ENCODE assay signal across 31 mouse cellular contexts in genomic region chr1:62654436-62654835, GRCm38 (mm10).
"Had no signal": no experiment of that assay in that cellular context is flagged by ENCODE, and none has a peak within 500 bp of the region (broad histone marks: within the 10 kb centered on the region; RNA-seq: fewer than 3 reads in every experiment).

No protein-coding gene starts in this region.

- H3K9ac ChIP-seq: limb, embryonic 12.5 days; limb, embryonic 13.5 days; limb, embryonic 15.5 days; liver, embryonic 12.5 days; liver, embryonic 13.5 days; liver, embryonic 14.5 days; liver, embryonic 15.5 days; liver, postnatal 0 days; lung, embryonic 14.5 days; lung, embryonic 15.5 days; midbrain, embryonic 12.5 days; midbrain, embryonic 13.5 days; midbrain, embryonic 15.5 days; neural tube, embryonic 12.5 days had no signal

- DNase-seq: left cerebral cortex, postnatal 4 days; liver; liver, embryonic 13.5 days; liver, postnatal 0 days; lung, adult 18-20 months; lung, adult 2 months; lung, embryonic 14.5 days; lung, postnatal 10 days; lung, postnatal 14 days; lung, postnatal 36 days; lung, postnatal 4 days; midbrain, embryonic 14.5 days had no signal

- ATAC-seq: liver, embryonic 12.5 days; liver, postnatal 0 days; lung, postnatal 0 days; midbrain, embryonic 13.5 days; midbrain, embryonic 15.5 days; midbrain, embryonic 16.5 days had no signal

- H3K36me3 ChIP-seq: limb, embryonic 10.5 days; limb, embryonic 12.5 days; limb, embryonic 13.5 days; limb, embryonic 15.5 days; liver, embryonic 12.5 days; liver, embryonic 13.5 days; liver, embryonic 15.5 days; lung, embryonic 15.5 days; midbrain, embryonic 12.5 days; midbrain, embryonic 13.5 days; midbrain, embryonic 15.5 days; neural tube, embryonic 12.5 days had no signal

- H3K4me3 ChIP-seq: left cerebral cortex, adult 2 months; limb, embryonic 10.5 days; limb, embryonic 12.5 days; limb, embryonic 13.5 days; limb, embryonic 15.5 days; liver, embryonic 12.5 days; liver, embryonic 13.5 days; liver, embryonic 15.5 days; lung, embryonic 15.5 days; megakaryocyte, embryonic 14.5 days; midbrain, embryonic 12.5 days; midbrain, embryonic 13.5 days; midbrain, embryonic 15.5 days; myocyte; neural tube, embryonic 12.5 days had no signal

- H3K4me1 ChIP-seq: limb, embryonic 15.5 days; liver, embryonic 12.5 days; liver, embryonic 13.5 days; liver, embryonic 15.5 days; lung, embryonic 15.5 days; megakaryocyte, embryonic 14.5 days; midbrain, embryonic 12.5 days; midbrain, embryonic 15.5 days had no signal

- H3K27me3 ChIP-seq: limb, embryonic 15.5 days; liver, embryonic 12.5 days; liver, embryonic 13.5 days; liver, embryonic 15.5 days; lung, embryonic 15.5 days; megakaryocyte, embryonic 14.5 days; midbrain, embryonic 12.5 days; midbrain, embryonic 13.5 days; midbrain, embryonic 15.5 days; neural tube, embryonic 12.5 days had no signal

- H3K9me3 ChIP-seq: limb, embryonic 10.5 days; limb, embryonic 12.5 days; limb, embryonic 13.5 days; limb, embryonic 15.5 days; liver, embryonic 12.5 days; liver, embryonic 13.5 days; liver, embryonic 15.5 days; lung, embryonic 15.5 days; megakaryocyte, embryonic 14.5 days; midbrain, embryonic 12.5 days; midbrain, embryonic 13.5 days; midbrain, embryonic 15.5 days; neural tube, embryonic 12.5 days had no signal

- H3K27ac ChIP-seq: left cerebral cortex, adult 2 months; limb, embryonic 10.5 days; limb, embryonic 12.5 days; limb, embryonic 13.5 days; limb, embryonic 15.5 days; liver, embryonic 12.5 days; liver, embryonic 13.5 days; liver, embryonic 14.5 days; liver, embryonic 15.5 days; lung, embryonic 15.5 days; macrophage; midbrain, embryonic 12.5 days; midbrain, embryonic 13.5 days; midbrain, embryonic 15.5 days; neural tube, embryonic 12.5 days had no signal

- H3K4me2 ChIP-seq: limb, embryonic 12.5 days; limb, embryonic 13.5 days; limb, embryonic 15.5 days; liver, embryonic 11.5 days; liver, embryonic 12.5 days; liver, embryonic 13.5 days; liver, embryonic 15.5 days; lung, embryonic 14.5 days; lung, embryonic 15.5 days; midbrain, embryonic 12.5 days; midbrain, embryonic 13.5 days; midbrain, embryonic 15.5 days; neural tube, embryonic 12.5 days had no signal
